1 mouse cellular context compared by ENCODE assay signal in genomic region chr16:31192526-31192925, GRCm38 (mm10).
TF ChIP-seq lines count a peak whose summit lies in the region.

No protein-coding gene starts in this region.

TF ChIP-seq in CH12.LX, 34 proteins besides CTCF, POLR2A, EP300 and RAD21 (continued from another document):
- TF ChIP-seq POLR2AphosphoS2 (IDR thresholded peaks at IDR 0.05; ENCODE audit: low read depth, low read length) (no peak), TBP (conservative IDR thresholded peaks at IDR 0.05; ENCODE audit: low read depth, low read length) (no peak), IRF4 (IDR thresholded peaks at IDR 0.05; ENCODE audit: low read depth, low read length) (peak; percentile 51), USF1 (IDR thresholded peaks at IDR 0.05; ENCODE audit: low read depth, low read length) (no peak), E2F4 (IDR thresholded peaks at IDR 0.05; ENCODE audit: insufficient replicate concordance, low read depth, low read length) (no peak), HCFC1 (IDR thresholded peaks at IDR 0.05; ENCODE audit: low read depth, low read length) (no peak), JUN (IDR thresholded peaks at IDR 0.05; ENCODE audit: insufficient read depth, low read depth, low read length) (no peak), ZNF384 (IDR thresholded peaks at IDR 0.05; ENCODE audit: low read depth, low read length) (no peak), BHLHE40 (IDR thresholded peaks at IDR 0.05; ENCODE audit: low read depth, low read length) (no peak), RCOR1 (conservative IDR thresholded peaks at IDR 0.05; ENCODE audit: low read depth, low read length) (no peak), MAFK (IDR thresholded peaks at IDR 0.05; ENCODE audit: insufficient replicate concordance, low read length) (no peak)
